Mouse (Mus musculus): ENCODE measurements around the gene Mtg2.

GRCm38 (mm10) chr2:180087472-180087871 lies 17.1 kb downstream of the Mtg2 start:
- peak; percentile 21 to 23; a peak in 1 of 4 replicates for TF ChIP-seq CTCF (conservative IDR thresholded peaks at IDR 0.05 in 1 of 2, IDR thresholded peaks at IDR 0.05 in 1 of 2; ENCODE audit: low read depth in 2 of 2, low read length in 2 of 2)
- no peak for TF ChIP-seq JUND (conservative IDR thresholded peaks at IDR 0.05; ENCODE audit: low read depth, low read length)
- TF ChIP-seq TCF12 (IDR thresholded peaks at IDR 0.05; ENCODE audit: low read depth, low read length): no peak
- no peak for TF ChIP-seq POLR2A (IDR thresholded peaks at IDR 0.05; ENCODE audit: low read depth, low read length)
- no peak for TF ChIP-seq BHLHE40 (IDR thresholded peaks at IDR 0.05; ENCODE audit: low read depth, low read length)
- no peak for TF ChIP-seq ZMIZ1 (IDR thresholded peaks at IDR 0.05; ENCODE audit: low read depth, low read length)
- TF ChIP-seq CHD2 (IDR thresholded peaks at IDR 0.05; ENCODE audit: low read length): no peak
- TF ChIP-seq TBP (conservative IDR thresholded peaks at IDR 0.05; ENCODE audit: low read depth, low read length): no peak
- TF ChIP-seq EP300 (IDR thresholded peaks at IDR 0.05; ENCODE audit: low read length): no peak
- TF ChIP-seq MEF2A (IDR thresholded peaks at IDR 0.05; ENCODE audit: borderline replicate concordance, low read depth, low read length): no peak
- TF ChIP-seq USF1 (IDR thresholded peaks at IDR 0.05; ENCODE audit: low read depth, low read length): no peak
